Mouse (Mus musculus) lung, postnatal 10 days (tissue): ENCODE measurements around the gene Eapp.

Experiments used
- DNase-seq: peaks from one replicate; pipeline ENCODE4 v3.0.0; 2021

Eapp gene

GRCm38 (mm10) chr12:54632141-54632540 lies 63.6 kb downstream of the Eapp start:
- no peak for DNase-seq

- DNase-seq: no peak
Observed at GRCm38 (mm10) chr12:54621942-54622341, 73.8 kb downstream of the Eapp start.
